Mouse (Mus musculus) heart, postnatal 0 days (tissue): Measurements from ENCODE around the gene Baz2b. TPM values are rescaled to one million over a fixed set of nuclear protein-coding genes. Genes with fewer than 3 reads are reported as not detected.

Source experiments
- ATAC-seq: fragments of 200-750 bp; cut with Nextera tagmentation; 2 replicates; pipeline ENCODE4 v1.8.0; 2017; ENCODE audit warnings: low read depth, moderate number of reproducible peaks, moderate library complexity; ENCODE audit not compliant: insufficient read depth
- DNase-seq: peaks from one replicate; pipeline ENCODE4 v3.0.0-alpha.2; 2016; ENCODE audit warnings: low spot score
- H3K27ac ChIP-seq: fragments of 300-500 bp; sonication (generic); 2 replicates; pipeline ENCODE4 v1.5.1; 2014; ENCODE audit warnings: low read depth, mild to moderate bottlenecking
- H3K27me3 ChIP-seq: fragments of 300-500 bp; sonication (generic); 2 replicates; pipeline ENCODE4 v1.6.1; 2014; ENCODE audit warnings: low read length, mixed read lengths; ENCODE audit not compliant: control insufficient read depth, insufficient read depth
- H3K36me3 ChIP-seq: fragments of 300-500 bp; sonication (generic); replicated peaks from 2 replicates; pipeline ENCODE4 v1.6.1; 2014; ENCODE audit warnings: low read length, mixed read lengths; ENCODE audit not compliant: control insufficient read depth, insufficient read depth
- H3K4me1 ChIP-seq: fragments of 300-500 bp; sonication (generic); 2 replicates; pipeline ENCODE4 v1.6.1; 2014; ENCODE audit warnings: antibody characterized with exemption; ENCODE audit not compliant: control insufficient read depth, insufficient read depth
- H3K4me2 ChIP-seq: fragments of 300-500 bp; sonication (generic); 2 replicates; pipeline ENCODE4 v1.6.1; 2014; ENCODE audit warnings: low read depth, mild to moderate bottlenecking, low read length, moderate library complexity
- H3K4me3 ChIP-seq: fragments of 300-500 bp; sonication (generic); 2 replicates; pipeline ENCODE4 v1.5.1; 2014; ENCODE audit warnings: low read depth, low read length
- H3K9ac ChIP-seq: fragments of 300-500 bp; sonication (generic); replicated peaks from 2 replicates; pipeline ENCODE4 v1.6.1; 2014; ENCODE audit warnings: low read depth, low read length, mixed read lengths
- H3K9me3 ChIP-seq: fragments of 300-500 bp; sonication (generic); replicated peaks from 2 replicates; pipeline ENCODE4 v1.6.1; 2016; ENCODE audit warnings: low read length; ENCODE audit not compliant: control insufficient read depth
- CTCF ChIP-seq: IDR thresholded peaks from 2 replicates; pipeline ENCODE4 v1.5.1; 2016; ENCODE audit warnings: antibody characterized with exemption, control low read depth, low read depth
- EP300 ChIP-seq: IDR thresholded peaks from 2 replicates; pipeline ENCODE4 v1.6.1; 2016; ENCODE audit warnings: antibody characterized with exemption, low read depth
- WGBS: fragments of 180-500 bp; shearing (Covaris S2); extraction: QIAGEN DNeasy Blood & Tissue Kit; methylation state at CpG from one replicate; pipeline ENCODE4 v1.1.7; 2014; 5-methylcytosine and 5-hydroxymethylcytosine counted together
- polyA plus RNA-seq: library from polyadenylated mRNA; unstranded; fragments of >200 nt; fragmentation: Nextera tagmentation; extraction: Ambion mirVana; gene quantifications from 2 replicates; pipeline ENCODE4 v1.2.1, GENCODE M21; 2015
- total RNA-seq: library from RNA; depleted of rRNA; stranded (reverse); fragments of >200 nt; gene quantifications from 2 replicates; pipeline ENCODE4 v1.2.3, GENCODE M21; 2014; ENCODE audit warnings: low replicate concordance

The Baz2b gene
- total and polyA plus RNA-seq, 2 experiments from 2014 or later, result 40.3 to 46.2 TPM

DNA sequence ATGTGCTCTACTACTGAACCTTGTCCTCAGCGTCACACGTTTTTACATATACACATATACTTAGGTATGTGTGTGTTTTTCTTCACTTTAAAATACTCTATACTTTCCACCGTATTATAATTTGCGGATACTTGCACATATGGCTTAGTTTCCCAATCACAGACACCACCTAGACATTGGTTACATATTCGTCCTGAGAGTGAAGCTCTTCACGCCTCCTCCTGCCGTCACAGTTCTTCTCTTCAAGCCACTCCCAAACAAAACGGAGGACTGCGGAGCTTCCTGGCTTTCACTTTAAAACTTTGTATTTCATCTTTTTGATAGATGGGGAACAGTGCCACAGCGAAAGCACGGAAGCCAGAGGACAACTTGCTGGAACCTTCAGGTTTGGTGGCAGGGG is 44.0 kb downstream of the Baz2b start:
- no peak overlapping the region for H3K27ac ChIP-seq
- H3K4me3 ChIP-seq, result no peak overlapping the region
- no peak overlapping the region for H3K4me2 ChIP-seq
- no peak for ATAC-seq
- H3K36me3 ChIP-seq, result no peaks in the 10 kb centered on the region; the same call in 1 of the 2 replicates
- H3K9me3 ChIP-seq, result no peaks in the 10 kb centered on the region
- DNase-seq, result no peak
- no peaks in the 10 kb centered on the region for H3K27me3 ChIP-seq
- WGBS, result 90% methylated on average over 11 of the region's 11 CpGs
- TF ChIP-seq EP300, result no peak
- TF ChIP-seq CTCF, result no peak
- no peaks in the 10 kb centered on the region for H3K4me1 ChIP-seq
- H3K9ac ChIP-seq, result no peak overlapping the region

DNA sequence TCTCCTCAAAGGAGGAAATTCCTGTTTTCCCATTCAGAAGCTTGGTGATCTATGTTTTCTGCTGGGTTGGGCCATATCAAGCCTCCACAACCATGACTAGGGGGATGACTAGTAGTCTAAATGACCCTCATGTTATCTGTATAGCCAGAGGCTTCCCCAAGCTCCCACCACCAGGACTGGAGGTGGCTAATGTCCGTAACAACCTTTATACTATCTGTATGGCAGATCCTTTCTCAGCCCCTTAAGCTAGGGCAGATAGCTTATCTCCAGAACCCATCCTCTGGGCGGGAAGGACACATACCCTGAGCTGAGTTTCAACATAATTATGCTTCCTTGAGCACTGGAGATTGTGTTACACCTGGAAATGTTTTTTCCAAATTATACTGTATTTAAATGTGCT is 45.9 kb downstream of the Baz2b start:
- Histone ChIP-seq H3K27ac (no peak overlapping the region), H3K4me3 (no peak overlapping the region), H3K27me3 (no peaks in the 10 kb centered on the region), H3K36me3 (no peaks in the 10 kb centered on the region), H3K4me2 (no peak overlapping the region), H3K4me1 (no peaks in the 10 kb centered on the region), H3K9me3 (no peaks in the 10 kb centered on the region), H3K9ac (no peak overlapping the region)
- ATAC-seq, result no peak
- TF ChIP-seq CTCF (no peak), EP300 (no peak)
- no peak for DNase-seq
- 81% methylated on average over 2 of the region's 2 CpGs for WGBS

DNA sequence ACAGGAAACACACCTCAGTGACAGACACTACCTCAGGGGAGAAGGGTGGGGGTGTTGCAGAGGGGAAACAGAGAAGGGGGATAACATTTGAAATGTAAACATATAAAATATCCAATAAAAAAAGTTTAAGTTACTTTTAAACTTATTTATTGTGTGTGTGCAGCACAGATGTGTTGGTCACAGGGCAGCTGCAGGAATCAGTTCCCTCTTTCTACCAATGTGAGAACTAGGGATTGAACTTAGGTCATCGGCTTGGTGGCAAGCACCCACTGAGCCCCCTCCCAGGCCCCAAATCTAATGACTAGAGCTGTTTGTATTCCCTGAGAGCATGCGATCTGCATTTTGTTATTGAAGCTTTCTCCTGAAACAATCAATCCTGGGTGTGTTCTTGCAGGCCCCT is 57.2 kb downstream of the Baz2b start:
- Histone ChIP-seq H3K4me1 (no peaks in the 10 kb centered on the region), H3K4me3 (no peak overlapping the region), H3K27me3 (no peaks in the 10 kb centered on the region), H3K4me2 (no peak overlapping the region), H3K9ac (no peak overlapping the region), H3K36me3 (no peaks in the 10 kb centered on the region), H3K27ac (no peak overlapping the region), H3K9me3 (no peaks in the 10 kb centered on the region)
- TF ChIP-seq CTCF (no peak), EP300 (no peak)
- WGBS, result 74% methylated on average over 2 of the region's 2 CpGs
- ATAC-seq (no peak), DNase-seq (no peak)

DNA sequence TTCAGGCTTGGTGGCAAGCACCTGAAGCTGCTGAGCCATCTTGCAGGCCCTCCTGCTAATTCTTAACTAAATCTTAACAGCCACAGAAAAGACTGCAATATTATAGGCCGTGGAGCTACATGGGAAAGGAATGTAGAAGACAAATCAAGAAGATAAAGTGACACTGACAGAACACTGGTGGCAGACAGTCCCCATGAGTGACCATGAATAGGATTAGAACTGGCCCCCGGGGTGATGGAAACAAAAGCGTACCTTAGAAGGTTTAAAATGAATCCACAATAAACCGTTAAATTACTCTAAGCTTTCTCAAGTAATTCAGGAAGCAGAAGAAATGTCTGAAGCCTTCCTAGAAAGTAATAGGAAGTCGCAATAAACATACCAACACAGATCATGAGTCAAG is 61.0 kb downstream of the Baz2b start:
- TF ChIP-seq CTCF, result no peak
- TF ChIP-seq EP300, result no peak
- H3K4me2 ChIP-seq, result no peak overlapping the region
- H3K4me1 ChIP-seq, result 0 out of 2 replicates have a peak, but pooled peaks cover 7% of the 10 kb centered on the region
- no peaks in the 10 kb centered on the region for H3K9me3 ChIP-seq
- DNase-seq (no peak), ATAC-seq (no peak)
- 66% methylated on average over 5 of the region's 5 CpGs for WGBS
- H3K27ac ChIP-seq, result no peak overlapping the region
- H3K27me3 ChIP-seq, result no peaks in the 10 kb centered on the region
- no peak overlapping the region for H3K4me3 ChIP-seq
- no peaks in the 10 kb centered on the region for H3K36me3 ChIP-seq
- no peak overlapping the region for H3K9ac ChIP-seq

DNA sequence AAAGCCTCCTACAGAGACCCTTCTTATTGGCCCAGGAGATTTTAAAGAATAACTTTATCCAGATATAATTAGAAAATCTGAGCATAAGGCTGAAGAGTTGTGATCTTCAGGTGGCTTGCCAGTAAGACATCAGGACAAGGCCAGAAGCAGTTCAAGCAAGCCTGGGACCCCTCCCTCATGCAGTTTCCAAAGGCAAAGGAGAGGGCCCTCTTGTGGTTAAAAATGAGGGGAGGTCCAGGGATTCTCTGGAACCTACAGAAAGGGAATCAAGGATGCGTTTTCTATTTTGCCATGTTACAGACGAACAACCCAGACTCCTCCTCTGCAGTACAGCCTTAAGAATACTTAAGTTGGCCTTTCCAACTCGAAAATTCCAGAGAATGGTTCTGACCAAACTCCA is 62.2 kb downstream of the Baz2b start:
- ATAC-seq, result no peak
- no peak overlapping the region for H3K4me3 ChIP-seq
- no peaks in the 10 kb centered on the region for H3K9me3 ChIP-seq
- H3K27me3 ChIP-seq, result no peaks in the 10 kb centered on the region
- H3K27ac ChIP-seq, result no peak overlapping the region
- DNase-seq, result no peak
- H3K4me2 ChIP-seq, result no peak overlapping the region
- no peaks in the 10 kb centered on the region for H3K36me3 ChIP-seq
- 0 out of 2 replicates have a peak, but pooled peaks cover 7% of the 10 kb centered on the region for H3K4me1 ChIP-seq
- H3K9ac ChIP-seq, result no peak overlapping the region
- TF ChIP-seq CTCF (peak; percentile 27; the same call in 1 of the 2 replicates), EP300 (no peak)
- 69% methylated on average over 3 of the region's 3 CpGs for WGBS

DNA sequence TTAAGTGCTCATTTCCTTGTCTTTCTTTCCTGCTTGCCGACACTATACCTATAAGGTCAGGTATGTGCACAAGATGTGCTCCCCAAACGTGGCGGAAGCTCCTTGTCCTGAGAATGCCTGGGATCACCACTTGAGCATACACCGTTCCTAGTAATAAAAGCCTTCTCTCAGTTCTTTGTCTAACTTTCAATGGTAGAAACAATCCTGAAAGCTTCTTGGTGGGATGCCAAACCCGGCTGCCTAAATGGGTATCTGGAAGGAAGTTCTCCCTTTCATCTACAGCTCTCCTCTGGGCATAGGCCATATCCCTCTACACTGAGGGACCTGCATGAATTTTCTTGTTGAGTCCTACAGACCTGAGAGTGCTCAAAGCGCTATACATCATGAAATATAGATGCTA is 63.9 kb downstream of the Baz2b start:
- no peak overlapping the region for H3K4me3 ChIP-seq
- TF ChIP-seq EP300, result no peak
- no peak for TF ChIP-seq CTCF
- no peak overlapping the region for H3K27ac ChIP-seq
- H3K36me3 ChIP-seq, result no peaks in the 10 kb centered on the region
- H3K4me1 ChIP-seq, result 0 out of 2 replicates have a peak, but pooled peaks cover 7% of the 10 kb centered on the region
- H3K27me3 ChIP-seq, result no peaks in the 10 kb centered on the region
- H3K4me2 ChIP-seq, result no peak overlapping the region
- H3K9ac ChIP-seq, result no peak overlapping the region
- DNase-seq (no peak), ATAC-seq (no peak)
- 48% methylated on average over 6 of the region's 6 CpGs for WGBS
- no peaks in the 10 kb centered on the region for H3K9me3 ChIP-seq
